Mouse (Mus musculus) stomach, embryonic 16.5 days (tissue): Measurements from ENCODE around the gene Gm20517. TPM values are rescaled to one million over a fixed set of nuclear protein-coding genes. Genes with fewer than 3 reads are reported as not detected.

Experiments used
- ATAC-seq: fragments of 200-750 bp; cut with Nextera tagmentation; 2 replicates; pipeline ENCODE4 v1.8.0; 2017; ENCODE audit warnings: moderate number of reproducible peaks, moderate TSS enrichment; ENCODE audit not compliant: insufficient read depth, low FRiP score
- H3K27ac ChIP-seq: fragments of 300-500 bp; sonication (generic); 2 replicates; pipeline ENCODE4 v1.5.1; 2014; ENCODE audit warnings: low read length
- H3K27me3 ChIP-seq: fragments of 300-500 bp; sonication (generic); 2 replicates; pipeline ENCODE4 v1.6.1; 2014; ENCODE audit warnings: low read length, control low read depth, mixed read lengths; ENCODE audit not compliant: control insufficient read depth, insufficient read depth
- H3K36me3 ChIP-seq: fragments of 300-500 bp; sonication (generic); 2 replicates; pipeline ENCODE4 v1.6.1; 2014; ENCODE audit warnings: low read length; ENCODE audit not compliant: control insufficient read depth, insufficient read depth
- H3K4me1 ChIP-seq: fragments of 300-500 bp; sonication (generic); 2 replicates; pipeline ENCODE4 v1.6.1; 2014; ENCODE audit warnings: low read length, control low read depth, mixed read lengths; ENCODE audit not compliant: control insufficient read depth, insufficient read depth
- H3K4me2 ChIP-seq: fragments of 300-500 bp; sonication (generic); 2 replicates; pipeline ENCODE4 v1.6.1; 2014; ENCODE audit warnings: low read depth, low read length, mixed read lengths
- H3K4me3 ChIP-seq: fragments of 300-500 bp; sonication (generic); replicated peaks from 2 replicates; pipeline ENCODE4 v1.5.1; 2014; ENCODE audit warnings: mild to moderate bottlenecking, low read length
- H3K9ac ChIP-seq: fragments of 300-500 bp; sonication (generic); 2 replicates; pipeline ENCODE4 v1.6.1; 2014; ENCODE audit warnings: low read length
- H3K9me3 ChIP-seq: fragments of 300-500 bp; sonication (generic); replicated peaks from 2 replicates; pipeline ENCODE4 v1.6.1; 2016; ENCODE audit warnings: low read length, control low read depth; ENCODE audit not compliant: control insufficient read depth
- WGBS: fragments of 180-500 bp; shearing (Covaris S2); extraction: QIAGEN DNeasy Blood & Tissue Kit; methylation state at CpG from one replicate; pipeline ENCODE4 v1.1.7; 2014; 5-methylcytosine and 5-hydroxymethylcytosine counted together
- polyA plus RNA-seq: library from polyadenylated mRNA; unstranded; fragments of >200 nt; fragmentation: Nextera tagmentation; extraction: Ambion mirVana; gene quantifications from 2 replicates; pipeline ENCODE4 v1.2.1, GENCODE M21; 2015

The Gm20517 gene
- polyA plus RNA-seq, 1 experiment from 2014 or later: 0.89 TPM

GRCm38 (mm10) chr17:47721183-47721582 lies 109.8 kb downstream of the Gm20517 start:
- no peak overlapping the region for H3K9ac ChIP-seq
- H3K4me1 ChIP-seq: no peaks in the 10 kb centered on the region
- no peaks in the 10 kb centered on the region for H3K36me3 ChIP-seq
- no peak overlapping the region for H3K27ac ChIP-seq
- no peak overlapping the region for H3K4me3 ChIP-seq
- no peaks in the 10 kb centered on the region for H3K27me3 ChIP-seq
- WGBS: 72% methylated on average over 4 of the region's 4 CpGs
- ATAC-seq: no peak
- no peaks in the 10 kb centered on the region for H3K9me3 ChIP-seq
- H3K4me2 ChIP-seq: no peak overlapping the region

- ATAC-seq: peak; percentile 70
- no peak within 1 kb of the TSS for H3K9ac ChIP-seq
- 0 out of 2 replicates have a peak within 1 kb of the TSS, but pooled peaks have one; percentile 24 for H3K4me2 ChIP-seq
- 65% methylated on average over 11 of the region's 11 CpGs for WGBS
- H3K36me3 ChIP-seq: no peaks in the 10 kb centered on the region
- H3K4me1 ChIP-seq: no peaks in the 10 kb centered on the region
- 0 out of 2 replicates have a peak within 1 kb of the TSS, but pooled peaks have one; percentile 10 for H3K4me3 ChIP-seq
- H3K9me3 ChIP-seq: no peaks in the 10 kb centered on the region
- H3K27me3 ChIP-seq: no peaks in the 10 kb centered on the region
- H3K27ac ChIP-seq: no peak within 1 kb of the TSS
Observed at GRCm38 (mm10) chr17:47726566-47726965, 115.2 kb downstream of the Gm20517 start, which contains the start of gene Pgc. Gene Pgc (plus strand): TSS chr17:47726842.

- Histone ChIP-seq H3K9ac (no peak overlapping the region), H3K4me3 (no peak overlapping the region), H3K4me1 (no peaks in the 10 kb centered on the region), H3K36me3 (no peaks in the 10 kb centered on the region), H3K27me3 (no peaks in the 10 kb centered on the region), H3K4me2 (no peak overlapping the region), H3K27ac (no peak overlapping the region), H3K9me3 (no peaks in the 10 kb centered on the region)
- WGBS: 50% methylated on average over 24 of the region's 24 CpGs
- no peak for ATAC-seq
Observed at GRCm38 (mm10) chr17:47730633-47731575, 119.5 kb downstream of the Gm20517 start.

Other genes with a start within 250 kb of the Gm20517 start
- 60.1 and 66.1 TPM in 2 replicates for gene Mrps10, start 242.7 kb upstream of the Gm20517 start, polyA plus RNA-seq
- 0.64 and 0.84 TPM in 2 replicates for gene Guca1b, start 226.2 kb upstream of the Gm20517 start, polyA plus RNA-seq
- 4.7 and 5.4 TPM in 2 replicates for gene Guca1a, start 211.0 kb upstream of the Gm20517 start, polyA plus RNA-seq
- 5.1 and 7.7 TPM in 2 replicates for gene AI661453, start 175.0 kb upstream of the Gm20517 start, polyA plus RNA-seq
- gene 1700001C19Rik, start 174.2 kb upstream of the Gm20517 start, polyA plus RNA-seq: 0.21 and 0.24 TPM in 2 replicates
- 25.7 and 27.3 TPM in 2 replicates for gene Taf8, start 109.3 kb upstream of the Gm20517 start, polyA plus RNA-seq
- 334 and 340 TPM in 2 replicates for gene Ccnd3, start 106.5 kb upstream of the Gm20517 start, polyA plus RNA-seq
- 21.0 and 22.1 TPM in 2 replicates for gene Bysl, start 97 bp upstream of the Gm20517 start, polyA plus RNA-seq
- 40.7 and 47.5 TPM in 2 replicates for gene Med20, start within 50 bp of the Gm20517 start, polyA plus RNA-seq
- 3.3 and 3.5 TPM in 2 replicates for gene Usp49, start 19.1 kb downstream of the Gm20517 start, polyA plus RNA-seq
- 357 and 376 TPM in 2 replicates for gene Tomm6, start 76.8 kb downstream of the Gm20517 start, polyA plus RNA-seq
- 3.4 and 4.4 TPM in 2 replicates for gene Frs3, start 77.4 kb downstream of the Gm20517 start, polyA plus RNA-seq
- 0.19 and 0.40 TPM in 2 replicates for gene Gm21981, start 82.9 kb downstream of the Gm20517 start, polyA plus RNA-seq
- gene Prickle4, start 83.1 kb downstream of the Gm20517 start, polyA plus RNA-seq: 1.0 TPM in 1 of 2 replicates, not detected in the other
- gene Pgc, start 115.3 kb downstream of the Gm20517 start, polyA plus RNA-seq: 122 and 198 TPM in 2 replicates
- 10.6 and 11.5 TPM in 2 replicates for gene Tfeb, start 125.4 kb downstream of the Gm20517 start, polyA plus RNA-seq
- gene Mdfi, start 223.1 kb downstream of the Gm20517 start, polyA plus RNA-seq: 10.4 and 11.2 TPM in 2 replicates